Mouse (Mus musculus) kidney, adult 11 months (tissue): ENCODE measurements around the gene 4930568D16Rik.

Experiments
- DNase-seq: peaks from one replicate; pipeline ENCODE4 v3.0.0; 2022

4930568D16Rik gene

DNA sequence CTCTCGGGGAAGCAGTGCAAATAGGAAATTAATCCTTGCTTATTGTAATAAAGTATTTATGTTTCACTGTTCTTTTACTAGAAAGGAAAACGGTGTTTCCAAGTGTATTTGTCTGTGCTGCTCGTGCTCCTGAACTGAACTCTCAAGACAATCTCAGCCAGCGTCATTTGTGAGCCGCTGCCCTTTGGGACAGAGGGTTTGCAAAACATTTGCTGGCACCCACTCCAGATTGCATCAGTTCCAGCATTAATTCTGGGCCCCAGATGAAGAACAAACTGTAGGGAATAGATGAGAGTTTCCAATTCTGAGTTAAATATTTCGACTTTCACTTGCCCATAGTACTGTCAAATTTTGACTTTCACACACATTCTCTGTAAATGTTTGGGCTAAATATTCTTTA lies 28.8 kb downstream of the 4930568D16Rik start:
- no peak for DNase-seq

DNA sequence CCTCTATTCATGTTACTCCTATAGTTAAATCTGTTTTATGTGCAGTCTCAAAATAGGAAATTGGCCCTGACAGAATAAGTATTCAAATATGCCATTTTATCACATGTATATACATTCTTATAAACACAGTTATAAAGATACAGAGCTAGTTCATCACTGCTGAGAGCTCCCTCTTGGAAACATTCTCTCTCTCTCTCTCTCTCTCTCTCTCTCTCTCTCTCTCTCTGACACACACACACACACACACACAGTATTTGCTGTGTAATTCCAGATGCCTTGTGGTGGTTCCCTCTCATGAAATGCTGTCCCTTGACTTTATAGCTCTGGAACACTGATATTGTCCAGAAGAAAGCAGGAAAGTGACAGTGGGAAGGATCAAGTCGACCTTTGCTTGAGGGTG lies 29.5 kb downstream of the 4930568D16Rik start:
- DNase-seq = no peak

DNA sequence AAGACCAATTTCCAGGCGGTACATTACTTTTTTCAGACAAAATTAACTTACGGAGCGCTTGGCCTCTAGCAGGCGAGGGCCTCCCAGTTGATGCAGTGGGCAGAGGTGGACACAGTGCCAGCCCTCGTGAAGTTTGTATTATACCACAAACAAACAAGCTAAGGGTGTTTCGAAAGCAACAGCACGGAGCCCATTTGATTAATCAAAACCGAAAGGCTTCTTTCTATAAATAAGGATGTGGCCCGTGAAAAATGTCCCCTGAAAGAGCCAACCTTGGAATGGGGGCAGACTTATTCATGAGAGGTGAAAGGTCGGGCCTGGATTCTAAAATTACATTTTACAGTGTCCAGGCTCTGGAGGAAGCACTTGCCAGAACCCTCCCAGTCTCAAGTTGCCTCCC lies 30.1 kb downstream of the 4930568D16Rik start:
- DNase-seq = no peak

DNA sequence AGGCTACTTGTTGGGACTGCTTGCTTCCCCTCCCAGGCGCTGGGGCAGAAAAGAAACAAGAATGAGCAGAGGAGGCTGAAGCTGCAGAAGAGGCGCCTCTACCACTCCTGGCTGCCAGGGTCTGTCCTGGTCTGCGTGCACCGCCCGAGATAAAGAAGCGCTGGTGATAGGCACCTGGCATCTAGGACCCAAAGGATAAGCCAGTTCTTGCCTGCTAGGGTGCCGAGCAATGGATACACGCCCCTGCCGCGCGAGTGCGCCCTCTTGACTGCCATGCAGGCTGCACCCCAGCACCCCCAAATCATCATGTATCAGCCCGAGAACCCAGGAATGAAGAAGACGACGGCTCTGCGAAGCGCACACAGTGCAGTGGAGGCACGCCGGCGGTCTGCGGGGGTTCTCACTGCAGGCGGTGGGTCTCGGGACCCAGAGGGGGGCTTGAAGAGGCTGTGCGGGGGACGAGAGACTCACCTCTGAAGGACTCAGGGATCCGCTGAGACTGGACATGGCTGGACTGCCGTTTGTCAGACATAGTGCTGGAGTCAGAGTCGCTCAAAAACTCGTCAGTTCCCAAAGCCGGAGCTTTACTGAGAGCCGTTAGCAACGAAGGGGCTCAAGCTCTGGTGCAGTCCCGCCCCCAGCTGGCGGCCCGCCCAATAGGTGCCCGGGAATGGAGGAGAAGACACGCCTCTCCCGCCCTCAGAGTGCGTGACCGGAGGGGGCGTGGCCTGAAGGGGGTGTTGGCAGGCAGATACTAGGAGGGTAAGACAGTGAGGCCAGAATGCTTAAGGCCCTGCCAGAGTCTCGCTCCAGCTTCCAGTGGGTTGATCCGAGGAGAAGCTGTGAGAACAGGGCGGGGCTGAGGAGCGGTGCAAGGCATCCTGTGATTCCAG lies 30.9 kb downstream of the 4930568D16Rik start, which contains the start of gene Stom:
Gene Stom (minus strand): TSS at position 589 of the 893 bp plus-strand sequence.
- DNase-seq = peak; percentile 99

DNA sequence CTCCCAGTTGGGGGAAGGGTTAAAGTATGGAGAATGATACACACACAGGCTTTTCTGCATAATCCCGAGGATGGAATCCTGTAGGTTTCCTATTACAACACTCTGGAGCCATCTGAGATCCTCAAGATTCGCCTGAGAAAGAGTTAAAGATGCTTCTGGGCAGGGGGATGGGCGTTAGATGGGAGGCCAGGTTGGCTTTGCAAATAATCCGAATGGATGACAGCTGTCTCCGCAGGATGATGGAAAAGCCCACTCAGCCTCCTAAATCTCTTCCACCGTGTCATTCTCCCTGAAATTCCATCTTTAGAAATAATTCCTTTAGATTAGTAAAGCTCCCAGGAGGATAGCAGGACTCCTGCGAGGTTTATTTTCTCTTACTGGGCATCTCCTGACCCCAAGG lies 31.9 kb downstream of the 4930568D16Rik start:
- no peak for DNase-seq

DNA sequence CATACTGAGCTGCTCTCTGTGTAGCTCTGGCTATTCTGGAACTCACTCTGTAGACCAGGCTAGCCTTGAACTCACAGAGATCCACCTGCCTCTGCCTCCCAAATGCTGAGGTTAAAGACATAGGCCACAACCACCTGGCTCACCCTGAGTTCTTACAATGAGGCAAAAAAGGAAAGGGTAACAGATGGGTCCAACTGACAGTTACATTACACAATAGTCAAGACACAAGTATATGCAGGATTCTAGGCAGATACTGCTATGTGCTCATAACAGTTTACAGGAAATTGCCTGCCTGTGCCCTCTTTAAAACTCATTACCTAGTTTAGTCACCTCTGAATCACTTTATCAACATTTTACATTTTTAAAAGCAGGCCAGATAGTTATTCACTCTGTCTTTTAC lies 33.9 kb downstream of the 4930568D16Rik start:
- no peak for DNase-seq

DNA sequence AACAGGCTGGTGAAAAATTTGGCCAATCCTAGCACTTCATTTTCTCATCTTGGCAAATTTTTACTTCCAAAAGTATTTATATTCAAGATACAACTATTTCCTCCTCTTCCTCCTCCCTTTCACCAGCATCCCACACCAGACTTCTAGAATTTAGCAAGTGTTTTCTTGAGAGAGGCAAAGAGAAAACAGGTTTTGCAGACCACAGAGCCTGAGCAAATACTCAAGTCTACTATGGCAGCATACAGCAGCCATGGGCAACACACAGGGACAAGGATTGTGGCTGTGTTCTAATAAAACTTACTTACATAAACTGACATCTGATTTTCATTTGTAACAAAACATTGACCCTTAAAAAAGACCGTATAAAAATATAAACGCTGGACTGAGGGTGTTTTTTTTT lies 36.3 kb downstream of the 4930568D16Rik start:
- no peak for DNase-seq

DNA sequence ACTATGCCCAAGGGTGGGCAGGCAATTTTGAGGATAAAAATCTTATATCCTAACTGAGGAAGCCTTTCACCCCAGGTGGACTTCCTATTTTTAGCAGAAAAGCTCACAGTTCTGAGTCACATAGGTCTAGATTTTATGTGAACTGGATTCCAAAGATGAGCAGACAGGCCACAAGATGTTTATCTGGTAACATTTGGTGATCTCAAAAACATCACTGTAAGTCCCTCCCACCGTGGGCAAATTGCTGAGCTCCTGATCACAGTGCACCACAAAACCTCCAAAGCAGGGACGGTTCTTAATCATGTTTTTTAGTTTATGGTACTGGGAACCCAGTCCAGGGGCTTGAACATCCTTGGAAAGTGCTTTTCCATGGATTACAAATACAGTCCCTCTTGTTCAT lies 38.5 kb downstream of the 4930568D16Rik start:
- DNase-seq = no peak

DNA sequence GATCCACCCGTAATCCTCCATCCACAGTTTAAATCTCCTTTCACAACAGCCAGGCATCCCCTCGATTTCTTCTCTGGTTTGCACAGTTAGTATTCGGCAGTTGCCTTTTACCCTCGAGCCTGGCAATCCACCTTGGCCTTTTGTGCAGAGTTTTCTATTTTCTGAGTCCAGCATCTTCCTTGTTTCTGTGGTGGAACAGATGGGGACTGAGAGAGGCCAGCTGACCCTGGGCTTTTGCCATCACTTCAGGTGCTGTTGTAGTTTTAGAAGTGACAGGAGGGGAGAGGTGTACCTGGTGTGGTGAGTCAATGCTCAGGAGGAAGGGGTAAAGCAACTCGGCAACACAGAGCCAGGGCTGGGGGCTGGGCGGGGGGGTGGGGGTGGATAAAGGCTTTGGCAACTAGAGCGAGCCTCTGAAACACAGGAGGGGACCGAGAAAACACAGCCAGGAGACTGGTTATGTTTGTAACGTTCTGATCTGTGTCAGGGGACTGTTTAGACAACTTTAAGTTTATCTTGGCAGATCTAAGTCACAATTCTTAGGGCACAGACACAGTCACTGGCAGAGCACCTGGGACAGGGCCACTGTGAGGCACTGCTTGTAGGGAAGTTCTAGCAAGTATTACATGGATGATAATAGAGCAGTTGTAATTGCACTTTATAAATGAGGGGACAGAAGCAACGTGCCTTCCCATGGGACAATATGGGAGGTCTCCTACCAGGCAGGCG lies 39.3 kb downstream of the 4930568D16Rik start:
- no peak for DNase-seq

DNA sequence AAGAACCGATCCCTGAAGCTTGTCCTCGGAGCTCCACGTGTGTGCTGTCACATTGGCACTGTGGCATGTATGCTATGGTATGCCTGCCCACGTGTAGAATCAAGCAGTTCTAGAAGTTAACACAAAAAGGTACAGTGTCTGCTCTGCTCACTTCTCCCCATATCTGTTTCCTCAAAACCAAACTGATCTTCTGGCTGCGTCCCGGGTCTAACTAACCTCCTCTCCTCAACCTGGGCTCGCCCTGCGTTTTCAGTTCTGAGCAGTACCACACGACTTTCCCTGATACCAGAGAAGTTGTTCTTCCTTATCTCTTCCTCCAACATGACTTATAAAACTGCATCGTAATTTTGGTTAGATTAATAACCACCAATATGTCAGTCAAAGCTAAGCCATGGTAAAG lies 39.9 kb downstream of the 4930568D16Rik start:
- no peak for DNase-seq

DNA sequence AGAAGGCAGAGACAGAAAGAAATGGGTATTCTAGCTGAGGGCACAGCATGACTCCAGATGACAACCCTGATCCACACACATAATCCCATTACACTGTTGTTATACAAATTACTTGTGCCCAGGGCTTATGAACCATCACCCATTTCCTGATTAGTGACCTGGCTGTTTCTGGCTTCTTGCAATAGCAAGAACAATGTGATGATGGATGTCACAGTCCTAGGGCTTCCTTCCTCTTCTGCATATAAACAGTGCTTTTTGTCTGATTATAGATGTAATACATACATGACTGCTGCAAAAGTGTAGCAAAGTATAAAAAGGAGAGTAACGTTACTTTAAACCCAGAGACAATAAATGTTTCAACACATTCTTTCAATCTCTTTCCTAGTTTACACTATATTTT lies 40.6 kb downstream of the 4930568D16Rik start:
- DNase-seq = no peak

DNA sequence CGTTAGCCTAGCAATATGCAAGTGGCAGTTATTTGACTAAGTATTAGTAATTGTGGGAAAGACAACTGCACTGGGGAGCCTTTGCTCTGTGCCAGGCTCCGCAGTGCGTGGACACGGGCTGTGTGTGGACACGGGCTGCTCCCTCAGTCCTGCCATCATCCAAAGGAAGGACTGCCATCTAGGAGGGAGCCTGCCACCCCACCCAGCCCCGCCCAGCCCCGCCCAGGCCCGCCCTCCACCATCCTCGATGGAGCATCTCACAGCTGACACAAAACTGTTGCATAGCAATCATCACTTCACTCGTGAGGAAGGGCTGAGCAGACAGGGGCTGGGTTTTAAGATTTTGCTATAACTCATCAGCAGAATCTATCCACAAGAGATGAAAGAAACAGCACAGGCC lies 41.6 kb downstream of the 4930568D16Rik start:
- DNase-seq = no peak

DNA sequence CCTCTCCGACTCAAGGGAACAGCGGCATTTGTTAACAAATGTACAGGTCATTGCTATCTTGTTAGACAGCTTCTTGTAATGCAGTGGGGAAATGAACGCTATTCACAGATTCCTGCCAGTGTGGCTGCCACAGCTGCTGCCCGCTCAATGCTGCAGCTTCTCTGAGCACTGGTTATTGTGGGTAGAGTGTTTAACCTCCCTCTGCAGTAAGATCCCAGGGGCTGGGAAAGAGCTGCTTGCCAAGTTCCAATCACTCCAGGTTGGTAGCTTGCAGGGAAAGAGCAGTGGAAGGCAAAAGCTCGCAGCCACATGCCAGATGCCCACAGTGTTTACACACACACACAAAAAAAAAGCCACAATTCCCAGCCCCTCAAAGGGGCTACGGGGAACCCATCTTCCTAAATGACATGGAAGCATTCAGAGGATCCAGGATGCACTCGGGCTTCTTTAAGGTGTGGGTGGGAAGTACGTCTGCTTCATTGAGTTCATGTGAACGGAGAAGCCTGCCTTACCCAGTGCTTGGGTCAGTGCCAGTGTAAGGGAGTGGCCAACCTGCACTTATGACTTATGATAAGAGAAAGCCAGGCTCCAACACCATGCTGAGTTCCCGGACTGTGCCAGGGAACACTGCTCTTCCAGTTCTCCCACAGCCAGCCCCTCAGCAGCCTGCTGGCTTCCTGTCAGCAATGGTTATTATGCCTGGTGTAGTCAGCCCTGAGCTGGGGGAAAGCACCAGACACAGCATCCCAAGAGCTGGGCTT lies 44.9 kb downstream of the 4930568D16Rik start:
- no peak for DNase-seq

DNA sequence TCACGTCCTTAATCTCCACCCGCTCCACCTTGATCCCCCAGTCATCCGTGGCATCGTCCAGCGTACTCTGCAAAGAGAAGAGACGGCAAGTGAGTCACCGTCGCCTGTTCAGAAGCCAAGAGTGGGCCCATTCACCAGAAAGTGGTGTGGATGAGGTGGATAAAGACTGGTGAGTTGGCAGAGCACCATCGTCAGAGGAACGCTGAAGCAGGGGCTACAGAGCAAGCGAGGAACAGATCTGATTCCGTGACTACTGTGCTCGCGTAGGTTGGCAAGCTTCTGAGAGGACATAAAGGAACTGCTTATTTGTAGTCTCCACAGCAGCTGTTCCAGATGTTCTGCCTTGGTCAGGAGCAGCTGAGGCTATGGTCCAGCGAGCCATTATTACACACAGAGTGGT lies 47.1 kb downstream of the 4930568D16Rik start:
- DNase-seq = no peak

DNA sequence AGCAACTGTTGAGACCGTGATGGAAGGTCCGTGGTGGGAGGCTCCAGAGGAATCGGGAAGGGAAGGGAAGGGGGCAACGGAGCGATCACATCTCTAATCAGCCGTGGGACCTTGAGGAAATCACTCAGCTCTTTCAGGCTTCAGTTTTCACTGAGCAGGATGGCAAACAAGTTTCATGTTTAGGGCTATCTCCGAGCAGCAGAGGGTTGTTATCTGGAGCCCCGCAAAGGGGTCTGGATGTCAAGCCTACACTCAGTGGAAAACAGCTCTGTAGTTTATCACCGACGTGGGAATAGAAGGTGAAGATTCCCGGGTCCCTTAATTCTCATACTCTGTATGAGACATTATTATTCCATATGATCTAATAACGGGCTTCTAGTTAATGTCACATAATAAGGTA lies 49.1 kb downstream of the 4930568D16Rik start:
- DNase-seq = no peak

DNA sequence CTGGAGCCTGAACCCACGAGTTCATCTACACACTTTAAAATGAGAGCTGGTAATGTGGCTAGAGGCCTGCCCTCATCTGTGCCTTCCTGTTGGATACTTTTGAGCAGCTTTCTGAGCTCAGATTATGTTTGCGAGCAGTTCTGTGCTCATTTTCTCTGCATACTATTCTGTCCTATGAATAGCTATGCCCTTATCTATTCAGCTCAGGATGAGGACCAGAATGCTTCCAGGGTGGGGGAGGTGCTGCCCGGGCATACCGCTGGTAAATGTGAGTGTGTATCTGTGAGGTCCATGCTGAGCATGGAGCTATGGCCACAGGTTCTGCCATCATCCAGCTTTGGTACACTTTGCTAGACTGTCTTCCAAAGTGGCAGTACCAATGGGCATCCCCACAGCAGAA lies 49.9 kb downstream of the 4930568D16Rik start:
- no peak for DNase-seq

DNA sequence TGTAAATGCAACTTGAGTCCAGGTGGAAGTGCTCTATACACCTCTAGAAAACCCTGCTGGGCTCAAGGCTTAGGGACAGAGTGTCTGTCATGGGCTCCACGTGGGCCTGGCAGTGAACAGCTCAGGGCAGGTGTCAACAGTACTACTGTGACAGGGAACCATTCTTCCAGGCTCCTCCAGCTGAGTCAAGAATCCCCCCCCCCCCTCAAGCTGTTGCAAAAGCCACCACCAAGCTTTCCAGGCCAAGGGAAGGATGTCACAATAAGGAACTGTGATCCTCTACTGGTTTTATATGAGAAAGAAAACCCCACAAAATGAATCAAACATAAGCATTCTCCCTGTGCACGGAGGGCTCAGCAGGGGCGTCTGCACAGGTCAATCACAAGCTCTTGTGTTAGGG lies 53.2 kb downstream of the 4930568D16Rik start:
- no peak for DNase-seq

DNA sequence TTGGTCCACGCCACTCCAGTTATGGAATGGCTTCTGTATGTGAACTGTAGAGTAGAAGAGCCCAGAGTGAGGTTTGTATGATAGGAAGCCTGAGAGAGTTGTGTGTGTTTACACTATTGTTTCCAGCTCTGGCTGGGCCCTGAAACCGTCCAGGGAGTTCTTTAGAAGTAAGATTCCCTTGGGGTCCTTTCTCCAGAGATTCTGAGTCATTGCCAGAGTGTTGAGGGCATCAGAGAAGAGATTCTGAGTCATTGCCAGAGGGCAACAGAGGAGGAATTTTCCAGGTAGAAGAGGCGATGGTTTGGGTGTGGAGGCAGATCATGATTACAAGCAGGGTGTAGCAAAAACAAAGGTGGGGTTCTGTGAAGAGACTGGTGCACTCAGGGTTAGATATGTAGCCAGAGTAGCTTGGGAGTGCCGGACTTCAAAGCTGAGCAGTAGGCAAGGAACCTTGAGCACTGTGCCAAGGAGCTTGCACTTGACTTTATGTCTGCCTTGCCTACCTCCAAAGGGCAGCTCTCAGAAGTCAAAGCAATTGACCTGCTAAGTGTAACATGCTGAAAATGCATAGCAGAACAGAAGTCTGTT lies 57.5 kb downstream of the 4930568D16Rik start:
- no peak for DNase-seq

DNA sequence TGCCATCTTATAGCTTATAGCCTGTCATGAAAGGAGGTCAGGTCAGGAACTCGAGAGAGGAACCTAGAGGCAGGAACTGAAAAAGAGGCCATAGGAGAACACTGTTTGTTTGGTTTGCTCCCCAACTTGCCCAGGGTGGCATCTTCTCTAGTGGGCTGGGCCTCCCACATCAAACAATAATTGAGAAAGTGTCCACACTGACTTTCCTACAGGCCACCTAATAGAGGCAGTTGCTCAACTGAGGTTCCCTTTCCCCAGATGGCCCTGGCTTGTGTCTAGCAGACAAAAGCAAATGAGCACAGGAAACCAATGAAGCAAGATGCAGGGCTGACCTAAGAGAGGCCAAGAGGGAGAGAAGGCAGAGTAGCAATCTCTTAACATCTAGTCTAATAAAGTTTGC lies 59.4 kb downstream of the 4930568D16Rik start:
- DNase-seq = no peak
